Mouse (Mus musculus): ENCODE data around the gene Chrdl1.

Chrdl1 gene

DNA sequence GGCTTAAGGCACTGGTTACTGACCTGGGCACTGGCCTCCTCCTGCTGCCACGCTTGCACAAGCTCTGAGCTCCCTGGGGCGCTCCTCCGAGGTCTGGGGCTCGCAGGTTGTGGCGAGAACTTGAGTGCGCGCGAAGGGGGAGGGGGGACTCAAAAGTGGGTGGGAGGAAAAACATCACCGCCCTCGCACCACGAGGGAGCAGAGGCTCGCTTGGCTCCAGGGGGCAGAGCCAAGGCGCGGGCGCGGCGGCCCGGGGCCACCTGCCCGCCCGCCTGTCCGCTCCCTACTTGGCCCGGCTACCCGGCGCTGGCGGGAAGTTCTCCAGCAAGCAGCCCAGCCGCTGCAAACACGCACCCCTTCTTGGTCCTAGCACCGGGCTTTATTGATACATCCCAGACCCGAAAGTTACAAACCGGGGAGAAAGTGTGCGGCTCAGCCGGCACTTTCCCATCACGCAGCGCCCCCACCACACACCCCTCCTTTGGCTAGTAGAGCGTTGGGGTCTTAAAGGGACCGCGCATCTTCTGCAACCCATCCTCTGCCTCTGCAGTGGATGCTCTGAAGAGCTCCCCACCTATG lies at the start of gene Chrdl1:
Chrdl1 (minus strand) TSS at position 472 of the 579 bp plus-strand sequence.
- no peak for DNase-seq (ENCODE audit: low read depth, low spot score)

DNA sequence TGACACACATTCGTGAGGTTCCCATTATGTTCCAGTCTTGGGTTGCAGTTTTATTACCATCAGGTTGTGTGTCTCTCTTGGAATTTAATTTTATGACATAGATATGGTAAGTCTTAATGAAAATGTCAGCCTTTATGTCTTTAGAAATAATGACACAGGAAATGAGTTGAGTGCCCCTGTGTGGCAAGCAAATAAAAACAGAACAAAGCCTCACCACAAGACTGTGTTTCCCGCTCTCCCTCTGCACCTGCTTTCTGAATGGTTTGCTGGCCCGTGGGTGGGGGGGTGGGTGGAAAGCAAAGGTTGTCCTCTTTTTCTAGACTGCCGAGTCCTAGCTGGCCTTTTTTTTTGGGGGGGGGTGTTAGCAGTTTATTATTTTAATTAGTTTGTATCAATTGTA lies 48.6 kb upstream of the Chrdl1 start:
- DNase-seq (ENCODE audit: low read depth, low spot score) = no peak

DNA sequence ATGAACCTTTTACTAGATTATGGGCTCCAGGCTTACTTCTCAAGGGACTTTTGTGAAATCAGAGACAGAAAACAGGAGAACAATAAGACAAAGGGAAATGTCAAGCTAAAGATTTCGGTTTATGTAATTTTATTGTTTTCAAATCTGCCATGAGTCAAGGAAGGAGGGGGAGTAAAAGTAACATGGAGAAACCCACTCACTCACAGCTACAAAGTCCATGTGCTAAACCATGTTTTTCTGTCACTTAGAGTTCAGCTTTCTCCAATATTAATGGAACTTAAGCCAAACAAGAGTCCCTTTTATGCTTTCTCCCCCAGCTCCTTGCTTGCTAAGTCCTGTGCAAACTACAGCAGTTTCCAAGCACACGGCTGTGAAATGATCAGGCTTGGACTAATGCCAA lies 10.5 kb upstream of the Chrdl1 start:
- DNase-seq (ENCODE audit: low read depth, low spot score) = no peak

DNA sequence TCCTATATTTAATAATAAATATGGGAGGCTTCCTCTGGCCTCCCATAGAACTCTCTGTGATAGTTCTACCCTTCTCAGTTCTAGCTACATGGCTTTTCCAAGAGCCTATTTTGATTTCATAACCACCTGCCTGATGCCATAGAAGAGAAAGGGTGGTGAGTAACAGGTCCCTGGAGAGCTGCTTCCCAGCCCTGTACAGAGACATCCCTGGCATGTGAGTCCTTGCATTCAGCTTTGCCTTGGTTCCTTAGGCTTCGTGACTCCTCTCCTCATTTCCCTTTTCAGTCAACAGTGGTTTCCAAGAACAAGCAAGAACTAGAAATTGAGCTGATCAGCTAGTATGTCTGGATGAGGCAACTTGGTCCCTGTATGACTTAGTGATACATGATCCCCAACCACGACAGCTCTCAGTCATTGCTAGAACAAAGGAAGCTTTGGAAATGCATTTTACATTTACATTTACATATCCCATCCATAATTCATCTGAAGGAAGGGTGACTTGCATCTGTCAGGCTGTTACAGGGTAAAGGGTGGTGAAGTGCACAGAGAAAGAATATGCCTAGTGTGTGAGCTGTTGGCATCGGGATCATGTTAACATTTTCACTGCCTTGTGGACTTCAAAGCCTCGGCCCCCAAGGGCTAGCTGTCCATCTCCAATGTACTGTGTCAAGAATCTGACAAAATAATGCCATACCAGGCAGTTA lies 27.7 kb downstream of the Chrdl1 start:
- DNase-seq (ENCODE audit: low read depth, low spot score) = no peak

DNA sequence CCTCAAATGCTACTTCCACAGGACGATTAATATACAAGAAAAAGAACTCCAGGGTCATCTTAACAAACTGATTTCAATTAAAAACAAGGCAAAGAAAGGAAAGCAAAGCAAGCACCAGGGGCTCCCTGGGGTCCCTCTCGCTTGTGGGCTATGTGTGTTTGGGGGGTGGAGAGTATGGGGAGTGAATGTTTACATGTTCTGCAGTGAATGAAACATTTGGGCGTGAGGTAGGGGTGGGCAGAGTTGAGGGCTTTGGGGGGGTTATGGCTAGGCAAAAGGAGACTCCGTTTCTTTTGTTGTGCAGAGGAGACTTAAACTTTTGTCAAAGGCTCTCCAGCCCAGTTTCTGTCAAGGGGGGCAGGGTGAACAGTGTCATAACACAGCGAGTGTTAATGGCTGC lies 46.8 kb downstream of the Chrdl1 start:
- no peak for DNase-seq (ENCODE audit: low read depth, low spot score)

DNA sequence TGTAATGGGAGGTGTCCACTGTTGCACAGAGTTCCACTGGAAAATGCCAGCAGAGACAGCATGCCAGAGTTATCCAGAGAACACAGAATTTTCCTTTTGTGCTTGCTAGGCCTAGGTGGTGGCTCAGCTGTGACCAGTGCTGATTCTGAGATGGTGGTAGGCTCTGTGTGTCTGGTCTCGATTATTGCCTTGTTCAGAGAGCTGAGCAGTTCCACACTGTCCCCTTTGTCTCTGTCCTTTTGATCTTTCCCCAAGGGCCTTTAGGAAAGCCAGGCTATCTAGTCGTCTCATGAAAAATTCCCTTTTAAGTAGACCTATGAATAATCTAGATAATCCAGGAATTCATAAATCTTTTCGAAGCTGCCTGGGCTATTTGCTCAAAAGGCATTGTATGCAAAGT lies 47.3 kb downstream of the Chrdl1 start:
- no peak for DNase-seq (ENCODE audit: low read depth, low spot score)

DNA sequence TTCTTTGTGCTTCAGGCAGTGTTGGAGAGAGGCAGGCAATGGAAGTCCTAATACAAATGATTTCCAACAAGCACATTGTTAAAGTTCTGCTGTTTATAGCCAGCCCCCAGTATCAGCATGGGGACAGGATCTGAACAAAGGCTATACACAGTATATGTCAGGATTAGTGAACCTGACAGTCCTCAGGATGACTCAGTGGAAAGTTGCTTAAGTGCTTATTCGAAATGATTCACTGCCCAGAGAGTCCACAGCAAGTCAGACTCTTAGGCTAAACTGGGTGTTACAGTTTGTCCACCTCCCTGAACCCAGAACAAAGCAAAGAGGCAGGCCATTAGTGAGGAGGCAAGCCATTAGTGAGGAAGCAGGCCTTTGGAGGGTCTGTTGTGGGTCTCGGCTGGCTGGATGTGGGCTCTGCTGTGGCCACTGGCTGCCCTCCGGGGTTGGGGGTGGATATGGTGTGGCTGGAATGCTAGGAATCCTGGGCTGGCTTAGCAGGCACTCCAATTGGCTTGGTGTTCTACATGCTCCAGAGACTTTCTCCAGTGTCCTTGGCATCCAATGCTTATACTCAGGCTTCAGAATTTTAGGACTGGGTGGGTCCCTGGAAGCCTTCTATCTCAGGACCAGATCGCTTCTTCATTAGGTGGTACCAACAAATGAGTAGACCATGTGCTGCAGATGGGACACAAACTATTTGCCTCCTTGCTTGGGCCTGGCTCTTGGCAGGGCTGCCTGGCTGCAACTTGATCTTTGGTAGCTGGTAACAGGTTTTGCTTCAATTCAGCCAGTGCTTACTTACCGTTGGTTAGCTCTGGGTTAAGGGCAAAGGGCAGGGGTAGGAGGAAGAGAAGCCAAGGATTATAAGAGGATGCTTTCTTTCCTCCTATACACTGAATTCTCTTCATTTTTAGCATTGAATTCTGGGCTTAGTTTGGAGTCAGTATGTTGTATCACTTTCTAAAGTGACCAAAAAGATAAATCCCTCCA lies 49.3 kb downstream of the Chrdl1 start:
- DNase-seq (ENCODE audit: low read depth, low spot score) = no peak

DNA sequence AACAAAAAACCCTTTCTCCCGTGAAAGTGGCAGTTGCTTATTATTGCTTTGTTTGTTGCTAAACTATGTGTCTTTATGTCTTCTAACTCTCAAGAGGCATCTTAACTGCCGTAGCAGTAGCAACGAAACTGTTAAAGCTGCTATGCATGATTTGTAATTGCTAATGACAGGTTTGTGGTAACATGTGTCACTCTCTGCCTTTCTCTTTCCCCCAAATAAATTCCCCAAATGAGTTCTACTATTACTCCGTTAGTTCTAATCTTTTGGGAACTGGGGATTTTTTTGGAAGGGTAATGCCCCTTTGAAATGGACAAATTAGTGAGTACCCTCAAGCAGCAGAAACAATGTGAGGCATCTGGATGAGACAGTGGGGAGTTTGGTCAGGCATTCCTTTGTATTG lies 55.9 kb downstream of the Chrdl1 start:
- DNase-seq (ENCODE audit: low read depth, low spot score) = no peak

DNA sequence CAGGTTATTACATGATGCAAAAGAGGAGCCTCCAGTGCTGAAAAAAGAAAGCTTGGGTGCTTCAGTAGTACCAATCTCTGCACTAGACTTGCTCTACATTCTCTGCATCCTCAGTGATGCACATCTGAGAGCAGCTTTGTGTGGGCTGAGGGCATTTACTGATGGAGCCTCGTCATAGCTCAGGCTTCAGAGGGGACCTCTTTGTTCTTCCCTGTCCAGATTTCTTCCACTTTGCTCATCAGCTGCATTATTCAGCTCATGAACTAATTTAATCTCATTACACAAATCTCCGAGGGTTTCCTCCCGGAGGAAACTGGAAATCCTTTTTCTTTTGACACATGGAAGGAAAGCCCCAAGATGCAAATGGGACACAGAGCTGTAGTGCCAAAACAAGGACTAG lies 56.5 kb downstream of the Chrdl1 start:
- no peak for DNase-seq (ENCODE audit: low read depth, low spot score)

DNA sequence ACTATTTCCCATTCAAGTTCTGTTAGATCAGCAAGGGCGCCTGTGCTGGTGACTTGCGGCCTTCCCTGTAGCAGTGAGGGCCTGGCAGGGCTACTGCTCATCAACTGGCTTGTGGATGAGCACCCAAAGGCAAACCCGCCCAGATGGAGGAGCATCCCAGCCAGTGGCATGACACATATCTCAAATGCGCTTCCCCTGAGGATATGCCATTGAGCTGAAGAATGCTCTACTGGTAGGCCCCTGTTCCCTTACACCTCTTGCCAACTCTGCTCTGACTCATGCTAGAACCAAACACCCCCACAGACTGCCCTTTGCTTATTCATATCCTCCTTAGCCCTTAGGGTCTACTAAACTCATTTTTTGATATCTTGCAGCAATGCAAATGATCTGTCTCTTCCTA lies 57.4 kb downstream of the Chrdl1 start:
- DNase-seq (ENCODE audit: low read depth, low spot score) = no peak

DNA sequence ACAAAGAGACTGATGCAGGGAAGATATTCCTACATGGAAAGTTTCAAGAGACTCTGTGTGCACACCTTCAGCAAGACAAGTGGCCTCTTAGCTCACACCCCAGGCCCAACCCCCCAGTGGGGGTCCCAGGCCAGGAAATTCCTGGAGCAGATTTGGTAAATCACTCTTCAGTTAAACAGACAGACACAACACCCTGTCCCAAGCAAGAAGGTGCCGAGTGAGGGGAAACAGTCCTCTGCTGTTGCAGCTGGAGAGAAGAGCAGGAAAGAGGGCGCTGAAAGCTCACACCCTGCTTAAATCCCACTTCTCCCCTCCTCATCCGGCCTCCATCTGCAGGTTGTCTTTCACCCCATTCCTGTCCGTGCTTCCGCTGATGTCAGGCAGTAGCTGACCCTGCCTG lies 58.2 kb downstream of the Chrdl1 start:
- no peak for DNase-seq (ENCODE audit: low read depth, low spot score)

DNA sequence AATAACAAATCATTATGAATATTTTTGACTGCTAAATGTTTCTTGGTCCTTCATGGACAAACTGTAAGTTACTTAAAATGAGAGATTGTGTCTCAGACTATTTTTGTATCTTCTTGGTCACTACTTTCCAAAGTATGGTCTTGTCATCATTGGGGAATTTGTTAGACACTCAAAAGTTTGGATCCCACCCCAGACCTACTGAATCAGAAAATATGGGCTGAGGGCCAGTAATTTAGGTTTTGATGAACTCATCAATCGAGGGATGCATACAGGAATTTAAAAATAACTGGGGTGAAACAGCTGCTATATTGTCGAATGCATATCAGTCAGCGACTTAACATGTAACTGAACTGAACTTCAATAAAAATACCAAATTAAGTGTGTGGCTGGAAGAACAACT lies 80.9 kb downstream of the Chrdl1 start:
- DNase-seq (ENCODE audit: low read depth, low spot score) = no peak

DNA sequence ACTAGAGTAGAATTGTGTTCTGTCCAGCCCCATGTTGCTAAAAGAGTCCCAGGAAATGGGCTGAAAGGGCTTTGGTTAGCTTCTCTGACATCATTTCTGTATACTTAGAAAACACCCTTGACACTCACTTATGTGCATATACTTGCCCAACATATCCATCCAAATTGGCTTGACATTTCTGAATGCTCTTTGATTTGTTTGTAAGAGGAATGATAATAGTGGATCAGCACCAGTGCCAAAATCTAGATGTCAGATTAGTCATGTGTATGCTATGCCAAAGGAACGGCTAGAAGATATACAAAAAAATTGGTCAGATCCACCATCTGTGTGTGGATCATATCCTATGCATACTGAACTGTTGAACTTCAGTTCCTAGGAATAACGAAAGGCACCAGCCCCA lies 99.3 kb downstream of the Chrdl1 start:
- no peak for DNase-seq (ENCODE audit: low read depth, low spot score)

DNA sequence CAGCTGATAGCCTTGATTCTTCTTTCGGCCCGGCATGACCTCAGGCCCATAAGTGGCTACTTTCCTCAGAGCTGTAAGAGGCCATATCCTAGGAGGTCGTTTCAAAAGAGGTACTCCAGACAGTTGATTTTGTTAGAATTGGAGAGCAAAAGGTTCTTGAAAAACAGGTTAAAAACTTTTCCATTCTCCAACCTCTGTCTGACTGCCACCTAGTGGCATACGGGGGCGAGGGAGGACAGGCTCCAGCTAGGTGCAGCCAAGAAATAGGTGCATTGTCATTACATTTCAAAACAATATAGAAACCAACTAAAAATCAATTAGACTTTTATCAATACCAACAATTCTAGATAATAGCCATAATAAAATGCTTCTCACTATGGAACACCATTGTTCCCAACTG lies 118.9 kb downstream of the Chrdl1 start:
- DNase-seq (ENCODE audit: low read depth, low spot score) = peak; percentile 1

DNA sequence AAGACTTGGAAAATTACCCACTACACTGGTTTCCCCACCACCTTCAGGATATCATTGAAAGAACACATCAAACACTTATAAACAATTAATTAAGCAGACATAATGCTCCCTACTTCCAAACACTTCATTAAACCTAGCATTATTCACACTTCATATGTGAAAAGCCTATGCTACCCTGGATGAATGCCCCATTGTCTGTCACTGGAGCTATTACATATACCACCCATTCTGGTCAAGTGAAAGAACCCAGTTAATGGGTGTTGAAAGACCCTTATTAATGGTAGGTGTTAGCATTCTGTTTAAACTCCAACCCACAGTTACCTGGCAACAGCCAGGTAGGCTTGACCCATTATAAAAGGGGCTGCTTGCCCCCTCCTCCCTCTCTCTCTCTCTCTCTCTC lies 143.4 kb downstream of the Chrdl1 start:
- DNase-seq (ENCODE audit: low read depth, low spot score) = no peak
